Mouse (Mus musculus) gastrocnemius, postnatal 14 days (tissue): ENCODE measurements around the gene Plbd2. TPM values are rescaled to one million over a fixed set of nuclear protein-coding genes. Genes with fewer than 3 reads are reported as not detected.

ENCODE experiments used
- DNase-seq: peaks from one replicate; pipeline ENCODE4 v3.0.0; 2021; ENCODE audit warnings: mixed read lengths
- intact Hi-C: fragments of 180-260 bp; cut with DNase I; formaldehyde crosslinking; loops from one replicate; pipeline ENCODE4 v1.15.1; 2025; ENCODE audit warnings: low total_unique reads
- long read RNA-seq, 2 experiments: library from polyadenylated mRNA; stranded (forward); transcript quantifications; one replicate each; pipeline ENCODE4 v2.0.0; 2021
- total RNA-seq, 2 experiments: library from RNA; stranded (reverse); gene quantifications; 2 replicates each; pipeline ENCODE4 v1.2.3; 2021

Gene Plbd2
- 10 to 100 TPM; 31.7 to 34.3 TPM for total RNA-seq
- long read RNA-seq, experiment 1, full-length matches to known transcripts: 61 of 70 reads
- long read RNA-seq, experiment 1, partial matches to known transcripts: 4 of 70 reads
- long read RNA-seq, experiment 1, other reads (novel, unspliced or antisense): 5 of 70 reads
- long read RNA-seq, experiment 2, full-length matches to known transcripts: 66 of 81 reads
- long read RNA-seq, experiment 2, partial matches to known transcripts: 5 of 81 reads
- long read RNA-seq, experiment 2, other reads (novel, unspliced or antisense): 10 of 81 reads

GRCm38 (mm10) chr5:120503144-120503795, at the start of gene Plbd2:
TSS of gene Plbd2 (minus strand) at chr5:120503625.
- DNase-seq: peak; percentile 87
- intact Hi-C loops: no loop called here

- no peak for DNase-seq
- intact Hi-C loops: no loop called here
Measured at GRCm38 (mm10) chr5:120550673-120551072, 47.2 kb upstream of the Plbd2 start.

GRCm38 (mm10) chr5:120550137-120550536, 46.7 kb upstream of the Plbd2 start:
- intact Hi-C loops: no loop called here

GRCm38 (mm10) chr5:120548236-120548850, 44.9 kb upstream of the Plbd2 start:
- intact Hi-C loops: no loop called here
- no peak for DNase-seq

More at GRCm38 (mm10) chr5:120550137-120550536, 46.7 kb upstream of the Plbd2 start:
- DNase-seq: no peak

- intact Hi-C loops: no loop called here
- DNase-seq: no peak
Measured at GRCm38 (mm10) chr5:120536632-120537031, 33.2 kb upstream of the Plbd2 start.

- DNase-seq: peak; percentile 38
Measured at GRCm38 (mm10) chr5:120536046-120536445, 32.6 kb upstream of the Plbd2 start.

GRCm38 (mm10) chr5:120534686-120535075, 31.3 kb upstream of the Plbd2 start:
- no peak for DNase-seq
- intact Hi-C loops: no loop called here

More at GRCm38 (mm10) chr5:120536046-120536445, 32.6 kb upstream of the Plbd2 start:
- intact Hi-C loops: no loop called here

GRCm38 (mm10) chr5:120534071-120534685, 30.8 kb upstream of the Plbd2 start:
- DNase-seq: no peak
- intact Hi-C loops: no loop called here

- no peak for DNase-seq
- intact Hi-C loops: no loop called here
Measured at GRCm38 (mm10) chr5:120531631-120532030, 28.2 kb upstream of the Plbd2 start.

GRCm38 (mm10) chr5:120527296-120527964, 24.0 kb upstream of the Plbd2 start:
- DNase-seq: no peak
- intact Hi-C loops: no loop called here

- DNase-seq: no peak
- intact Hi-C loops: no loop called here
Measured at GRCm38 (mm10) chr5:120526311-120526710, 22.9 kb upstream of the Plbd2 start.

GRCm38 (mm10) chr5:120525737-120526136, 22.3 kb upstream of the Plbd2 start:
- no peak for DNase-seq
- intact Hi-C loops: no loop called here

GRCm38 (mm10) chr5:120524736-120525135, 21.3 kb upstream of the Plbd2 start:
- DNase-seq: no peak
- intact Hi-C loops: loop anchor here (5.0 kb wide), 2 partner anchors 33 to 78 kb away; no protein-coding TSS in a partner anchor

- DNase-seq: no peak
- intact Hi-C loops: loop anchor here (5.0 kb wide), 2 partner anchors 35 to 80 kb away; no protein-coding TSS in a partner anchor
Measured at GRCm38 (mm10) chr5:120522649-120523048, 19.2 kb upstream of the Plbd2 start.

- intact Hi-C loops: no loop called here
- peak; percentile 72 for DNase-seq
Measured at GRCm38 (mm10) chr5:120517552-120517951, 14.1 kb upstream of the Plbd2 start.

GRCm38 (mm10) chr5:120516221-120516984, 13.0 kb upstream of the Plbd2 start:
- intact Hi-C loops: no loop called here
- no peak for DNase-seq

- no peak for DNase-seq
- intact Hi-C loops: no loop called here
Measured at GRCm38 (mm10) chr5:120515451-120515850, 12.0 kb upstream of the Plbd2 start.

- no peak for DNase-seq
- intact Hi-C loops: no loop called here
Measured at GRCm38 (mm10) chr5:120514754-120515153, 11.3 kb upstream of the Plbd2 start.
